Mouse (Mus musculus): Measurements from ENCODE around the gene Has3.
"Not testable (repeated sequence)": the region's sequence is repeated elsewhere in the genome, so short reads cannot be mapped to it uniquely, and the experiment has no call there.

The Has3 gene

DNA sequence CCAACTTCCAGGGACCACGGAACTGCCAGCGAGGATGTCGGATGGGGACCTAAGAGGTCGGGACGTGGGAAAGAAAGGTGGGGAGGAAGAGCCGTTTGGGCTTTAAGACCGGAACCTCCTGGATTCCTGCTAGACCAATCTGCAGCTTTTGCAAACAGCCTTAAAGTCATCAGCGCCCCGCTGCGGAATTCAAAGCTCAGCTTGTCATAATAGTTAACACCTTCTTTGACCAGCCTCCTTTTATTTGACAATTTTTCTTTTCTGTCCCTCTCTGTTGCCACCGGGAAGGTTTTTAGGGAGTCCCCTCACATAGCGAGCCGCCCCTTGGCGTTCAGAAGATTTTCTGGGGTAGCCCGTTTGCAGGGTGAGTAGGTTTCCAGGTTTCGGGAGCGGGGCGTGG, at the start of gene Has3:
Gene Has3 (plus strand): TSS at position 192 of the 400 bp plus-strand sequence.
- no peak for DNase-seq (ENCODE audit: low spot score in 2 of 2)

DNA sequence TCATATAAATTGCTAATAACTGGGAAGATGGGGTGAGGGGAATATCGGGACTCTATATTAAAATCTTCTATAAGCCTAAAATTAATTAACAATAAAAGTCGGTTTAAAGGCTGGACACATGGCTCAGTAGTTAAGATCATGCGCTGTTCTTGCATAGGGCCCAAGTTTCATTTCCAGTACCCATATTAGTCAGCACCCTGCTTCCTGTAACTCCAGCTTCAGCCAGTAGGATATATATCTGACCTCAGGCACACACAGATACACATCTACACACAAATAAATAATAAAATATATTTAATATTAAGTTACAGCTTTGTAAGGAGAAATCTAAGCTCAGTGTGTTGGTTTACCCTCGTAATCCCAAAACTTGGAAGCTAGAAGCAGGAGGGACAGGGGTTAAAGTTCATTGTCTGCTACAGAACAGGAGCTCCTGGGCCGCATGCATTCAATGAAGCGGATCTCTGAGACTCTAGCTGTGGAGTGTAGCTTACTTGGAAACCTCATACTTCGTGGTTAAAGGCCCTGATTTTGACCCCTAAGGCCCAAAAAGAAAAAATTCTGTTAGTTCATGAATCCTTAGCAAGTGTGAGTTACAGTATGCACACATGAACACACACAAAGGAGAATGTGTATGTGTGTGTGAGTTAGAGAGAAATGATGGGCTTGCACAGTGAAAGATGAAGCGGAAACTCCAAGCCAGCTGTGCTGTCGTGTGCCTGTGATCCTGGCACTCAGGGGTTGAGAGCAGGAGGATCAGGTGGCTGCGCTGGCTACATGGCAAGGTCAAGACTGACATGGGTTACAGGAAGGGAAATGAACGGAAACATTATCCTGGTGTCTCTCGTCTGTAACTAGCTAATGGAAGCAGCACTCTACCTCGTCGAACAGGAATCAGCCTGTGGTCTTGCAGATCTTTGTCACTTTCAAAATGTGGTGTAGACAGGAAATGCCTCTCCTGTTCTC, 49.2 kb upstream of the Has3 start:
- no peak for DNase-seq (ENCODE audit: low spot score in 2 of 2)

DNA sequence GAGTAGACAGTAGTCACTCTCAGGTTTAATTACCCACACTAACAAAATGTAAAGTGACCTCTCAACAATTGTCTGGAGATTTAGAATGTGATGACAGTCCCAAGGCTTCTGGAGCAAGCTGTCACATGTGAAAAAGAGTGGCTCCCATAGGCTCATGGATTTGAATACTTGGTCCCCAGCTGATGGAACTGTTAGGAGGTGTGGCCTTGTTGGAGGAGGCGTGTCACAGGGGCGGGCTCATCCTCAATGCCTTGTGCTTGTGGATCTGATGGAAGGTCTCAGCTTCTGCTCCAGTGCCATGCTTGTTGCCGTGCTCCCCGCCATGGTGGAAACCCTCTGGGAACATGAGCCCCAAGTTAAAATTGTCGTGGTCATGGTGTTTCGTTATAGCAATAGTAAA, 41.1 kb upstream of the Has3 start:
- DNase-seq (ENCODE audit: low spot score in 2 of 2) = no peak

DNA sequence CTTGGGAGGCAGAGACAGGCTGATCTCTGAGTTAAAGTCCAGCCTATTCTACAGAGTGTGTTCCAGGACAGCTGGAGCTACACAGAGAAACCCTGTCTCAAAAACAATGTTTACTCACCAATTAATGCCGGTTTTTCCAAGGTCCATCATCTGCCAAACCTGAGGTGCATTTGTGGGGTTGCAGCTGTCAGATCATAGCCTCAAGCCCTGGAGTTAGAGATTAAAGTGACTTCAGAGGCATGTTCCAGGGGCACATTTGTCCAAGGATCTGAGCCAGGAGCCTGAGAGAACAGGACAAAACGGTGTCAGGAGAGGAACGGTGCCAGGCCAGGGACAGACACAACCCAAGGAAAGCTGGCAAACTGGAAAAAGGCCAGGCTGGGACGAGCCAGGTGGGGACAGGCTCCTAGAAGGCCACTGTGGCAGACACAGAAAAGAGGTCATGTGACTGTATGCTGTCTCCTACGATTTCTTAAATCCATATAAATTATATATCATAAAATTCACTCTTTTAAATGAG, 40.5 kb upstream of the Has3 start:
- DNase-seq (ENCODE audit: low spot score in 2 of 2) = no peak

DNA sequence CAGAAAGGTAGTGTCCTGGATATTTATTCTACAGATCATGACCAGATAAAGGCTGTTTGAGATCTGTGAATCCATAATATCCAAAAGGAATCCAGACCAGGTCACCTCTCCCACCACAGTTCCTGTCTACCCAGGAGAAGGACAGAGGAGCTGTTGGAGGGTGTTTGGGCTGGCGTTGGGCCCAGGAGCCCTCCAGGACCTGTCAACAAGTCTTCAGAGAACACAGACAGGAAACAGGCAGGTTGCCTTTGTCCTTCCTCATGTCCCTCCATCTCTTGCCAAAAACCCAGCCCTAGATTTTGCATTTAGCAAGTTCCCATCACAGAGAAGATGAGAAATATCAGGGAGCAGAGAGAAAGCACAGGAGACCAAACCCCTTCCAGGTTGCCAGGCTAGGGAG, 35.1 kb upstream of the Has3 start:
- no peak for DNase-seq (ENCODE audit: low spot score in 2 of 2)

DNA sequence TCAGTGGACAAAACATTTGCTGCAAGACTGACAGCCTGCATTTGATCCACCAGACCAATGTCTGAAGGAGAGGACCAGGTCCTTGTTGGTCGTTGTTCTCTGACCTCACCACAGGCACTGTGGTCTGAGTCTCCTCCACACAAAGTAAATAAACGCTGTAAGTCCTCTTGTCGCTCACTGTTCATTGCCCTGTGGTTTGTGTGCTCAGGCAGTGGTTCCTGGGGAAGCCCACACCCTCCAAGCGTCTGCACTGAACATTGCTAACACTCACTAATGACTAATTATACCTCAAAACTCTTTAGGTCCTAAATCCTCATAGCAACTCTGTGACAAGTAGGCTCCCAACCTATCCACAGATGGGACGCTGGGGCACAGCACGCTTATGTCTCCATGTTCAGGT, 33.5 kb upstream of the Has3 start:
- no peak for DNase-seq (ENCODE audit: low spot score in 2 of 2)

DNA sequence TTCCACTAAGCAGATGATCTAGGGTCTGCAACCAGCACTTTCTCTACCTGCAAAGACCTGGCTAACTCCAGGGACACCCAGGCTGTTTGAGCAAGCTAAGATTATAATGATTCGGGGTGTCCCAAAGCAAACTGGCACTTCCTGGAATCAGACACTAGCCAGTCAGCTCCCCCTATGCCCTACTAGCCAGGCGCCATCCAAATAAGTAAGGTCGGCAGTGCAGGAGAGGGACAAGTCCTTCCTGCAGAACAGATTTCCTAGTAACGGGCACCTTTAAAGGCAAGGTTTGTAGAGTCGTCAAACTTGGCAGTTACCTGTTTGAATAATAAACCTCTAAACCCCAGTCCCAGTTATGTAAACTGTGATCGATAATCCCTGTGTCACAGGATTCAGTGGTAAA, 31.2 kb upstream of the Has3 start:
- no peak for DNase-seq (ENCODE audit: low spot score in 2 of 2)

DNA sequence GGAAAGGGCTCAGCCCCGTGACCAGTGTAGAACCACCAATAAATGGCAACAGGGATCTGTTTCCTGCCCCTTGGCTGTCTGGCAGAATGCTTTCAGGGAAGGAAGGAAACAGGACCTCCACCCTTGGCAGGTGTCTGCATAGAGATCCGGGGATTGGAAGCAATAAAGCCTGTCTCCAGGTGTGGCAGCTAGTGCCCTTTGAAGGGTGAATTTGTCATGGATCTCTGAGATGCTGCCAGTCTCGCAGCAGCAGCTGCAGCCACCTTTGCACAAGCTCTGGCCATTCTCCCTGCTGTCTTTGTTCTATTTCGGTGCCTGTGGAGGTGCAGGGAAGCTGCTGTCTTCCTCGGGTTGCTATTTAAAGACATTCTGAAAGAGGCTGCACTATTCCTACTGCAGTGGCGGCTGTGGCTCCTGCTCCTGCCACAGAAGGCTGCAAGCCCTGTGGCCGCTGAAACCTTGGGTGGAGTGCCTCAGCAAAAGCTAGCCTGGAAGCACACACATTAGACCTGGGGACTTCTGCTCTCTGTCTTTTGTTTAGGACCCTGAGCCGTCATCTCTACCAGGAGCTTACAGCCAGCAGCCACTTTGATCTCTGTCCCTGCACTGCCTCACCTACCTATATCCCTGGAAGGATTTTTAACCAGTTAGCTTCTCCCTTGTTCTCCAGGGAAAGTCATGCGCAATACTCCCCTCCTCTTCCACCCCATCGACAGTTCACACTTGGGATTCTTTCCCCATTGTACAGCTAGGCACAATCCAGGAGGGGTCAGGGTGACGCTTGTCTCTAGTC, 30.6 kb upstream of the Has3 start:
- peak; percentile 47 to 69 for DNase-seq (ENCODE audit: low spot score in 2 of 2)

DNA sequence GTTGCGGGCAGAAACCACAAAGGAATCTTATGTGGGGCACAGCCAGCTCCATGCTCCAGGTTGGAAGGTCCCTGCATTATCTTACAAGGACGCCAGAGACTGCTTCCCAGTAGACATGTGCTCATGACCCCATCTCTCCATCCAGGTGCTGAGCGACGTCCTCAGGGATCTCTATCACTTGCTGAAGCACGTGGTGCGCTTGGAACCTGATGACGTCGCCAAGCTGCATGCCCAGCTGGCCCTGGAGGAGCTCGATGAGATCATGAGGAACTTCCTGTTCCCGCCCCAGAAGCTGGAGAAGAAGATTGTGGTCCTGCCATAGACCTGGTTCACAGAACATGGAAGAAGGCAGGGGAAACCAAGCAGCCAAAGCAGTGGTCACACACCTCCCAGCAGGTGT, 20.0 kb upstream of the Has3 start:
- no peak for DNase-seq (ENCODE audit: low spot score in 2 of 2)

DNA sequence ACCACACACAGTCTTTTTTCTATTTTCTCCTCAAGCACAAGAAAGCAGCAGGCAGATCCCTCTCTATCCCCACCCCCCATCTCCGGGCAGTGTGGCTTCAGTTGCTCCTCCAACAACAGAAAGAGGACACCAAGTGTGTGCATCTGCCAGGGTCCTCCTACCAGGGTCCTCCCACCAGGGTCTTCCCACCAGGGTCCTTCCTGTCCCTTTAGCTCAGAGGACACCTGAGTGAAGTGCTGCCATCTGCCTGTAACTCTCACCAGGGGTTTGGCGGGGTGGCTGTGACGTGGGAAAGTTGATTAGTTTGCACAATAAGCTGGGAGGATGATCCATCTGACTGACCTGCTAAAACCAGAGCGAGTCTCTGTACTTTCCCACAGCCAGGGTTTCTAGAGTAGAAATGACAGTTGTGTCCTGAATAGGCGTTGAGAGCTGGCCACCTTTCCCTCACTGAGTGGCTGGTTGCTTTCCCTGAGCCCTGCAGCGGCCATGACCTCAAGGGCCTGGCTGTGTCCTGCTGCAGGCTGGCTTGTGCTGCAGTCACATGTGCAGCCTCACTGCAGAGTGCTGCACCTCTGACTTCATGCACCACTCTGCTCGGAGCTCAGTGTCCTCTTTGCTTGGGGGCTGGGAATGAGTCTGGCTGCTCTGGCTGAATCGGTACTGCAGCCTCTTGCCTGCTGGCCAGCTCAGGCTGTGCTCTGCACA, 15.4 kb upstream of the Has3 start:
- no peak for DNase-seq (ENCODE audit: low spot score in 2 of 2)

DNA sequence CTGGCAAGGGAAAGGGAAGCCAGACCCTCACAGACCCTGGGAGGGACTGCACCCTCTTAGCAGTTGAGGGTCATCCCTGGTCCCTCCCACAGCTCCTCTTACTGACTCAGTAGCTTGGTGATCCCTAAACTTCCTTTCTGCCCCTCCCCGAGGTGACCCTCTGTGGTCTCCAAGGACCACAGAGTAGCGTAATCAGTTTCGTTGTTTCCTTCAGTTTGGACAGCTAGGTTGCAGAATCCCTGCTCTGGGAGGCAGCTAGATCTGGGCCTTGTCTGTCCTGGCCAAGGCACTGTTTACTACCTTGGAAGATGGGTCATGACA, 14.8 kb upstream of the Has3 start:
- DNase-seq (ENCODE audit: low spot score in 2 of 2) = no peak

DNA sequence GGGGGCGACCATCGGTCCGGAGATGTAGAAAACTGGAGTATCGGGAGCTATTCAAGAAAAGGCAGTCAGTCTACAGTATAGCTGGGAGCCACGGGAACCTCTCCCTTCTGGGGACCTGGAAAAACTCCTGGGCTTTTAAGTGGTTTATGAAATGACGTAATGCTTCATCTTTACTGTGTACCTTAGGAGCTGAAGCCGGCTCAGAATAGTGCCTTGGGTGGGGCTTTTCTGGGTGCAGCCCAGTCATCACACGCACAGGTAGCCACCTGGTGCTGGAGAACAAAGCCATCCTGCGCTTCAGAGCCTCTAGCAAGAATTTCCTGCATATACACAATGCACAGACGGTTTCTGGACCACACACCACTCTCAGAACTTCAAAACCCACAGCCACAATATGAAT, 7.2 kb upstream of the Has3 start:
- no peak for DNase-seq (ENCODE audit: low spot score in 2 of 2)

DNA sequence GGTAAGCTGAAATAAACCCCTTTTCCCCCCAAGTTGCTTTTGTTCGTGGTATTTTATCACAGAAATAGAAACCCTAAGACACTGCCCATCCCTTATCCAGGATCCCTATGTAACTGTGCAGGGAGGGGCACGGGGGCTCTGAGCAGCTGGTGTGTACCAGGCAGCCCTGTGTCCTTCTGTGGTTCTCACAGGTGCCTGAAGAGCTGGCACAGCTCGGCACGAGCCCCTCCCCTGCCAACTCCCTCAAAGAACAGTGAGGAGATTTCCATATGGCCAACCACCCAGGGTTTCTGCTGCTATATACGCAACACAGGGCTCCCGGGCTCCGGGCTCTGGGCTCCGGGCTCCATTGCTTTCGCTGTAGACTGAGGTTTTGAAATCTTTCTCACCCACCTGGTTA, 4.7 kb upstream of the Has3 start:
- no peak for DNase-seq (ENCODE audit: low spot score in 2 of 2)

DNA sequence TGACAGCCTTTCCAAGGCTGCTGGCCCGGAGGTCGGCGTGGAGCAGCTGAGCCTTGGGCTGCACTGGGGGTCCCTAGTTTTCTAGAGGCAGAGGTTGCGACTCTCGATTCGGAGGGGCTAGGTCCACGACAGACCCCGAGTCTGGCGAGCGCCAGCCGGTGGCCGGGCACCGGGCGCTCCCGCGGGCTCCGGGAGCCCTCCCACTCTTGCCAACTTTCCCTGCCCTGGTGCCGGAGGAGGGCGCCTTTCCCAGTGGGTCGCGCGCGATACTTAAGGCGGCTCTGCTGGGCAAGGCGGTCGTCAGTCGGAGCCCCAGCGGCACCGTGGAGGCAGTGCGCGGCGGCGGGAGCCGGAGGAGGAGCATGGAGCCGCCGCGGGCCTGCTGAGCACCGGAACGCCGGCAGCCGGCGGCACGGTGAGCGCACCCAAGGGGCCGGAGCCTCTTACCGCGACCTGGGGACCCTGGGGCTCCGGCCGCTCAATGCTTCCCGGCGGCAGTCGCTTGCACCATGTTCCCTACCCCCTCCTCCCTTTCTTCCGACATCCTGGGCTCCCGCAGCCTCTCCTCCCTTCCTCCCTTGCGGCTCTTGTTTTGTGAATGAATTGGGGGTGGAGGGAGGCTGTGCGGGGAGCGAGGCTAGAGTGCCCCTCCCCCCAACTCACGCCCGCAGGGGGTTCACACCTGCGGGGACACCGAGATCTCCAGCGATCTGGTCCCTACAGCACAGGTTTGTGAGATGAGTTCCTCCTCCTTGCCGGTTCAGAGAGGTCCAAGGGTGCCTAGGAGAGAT, 690 bp downstream of the Has3 start:
- DNase-seq (ENCODE audit: low spot score in 2 of 2) = peak in 1 of 2 experiments; percentile 51

DNA sequence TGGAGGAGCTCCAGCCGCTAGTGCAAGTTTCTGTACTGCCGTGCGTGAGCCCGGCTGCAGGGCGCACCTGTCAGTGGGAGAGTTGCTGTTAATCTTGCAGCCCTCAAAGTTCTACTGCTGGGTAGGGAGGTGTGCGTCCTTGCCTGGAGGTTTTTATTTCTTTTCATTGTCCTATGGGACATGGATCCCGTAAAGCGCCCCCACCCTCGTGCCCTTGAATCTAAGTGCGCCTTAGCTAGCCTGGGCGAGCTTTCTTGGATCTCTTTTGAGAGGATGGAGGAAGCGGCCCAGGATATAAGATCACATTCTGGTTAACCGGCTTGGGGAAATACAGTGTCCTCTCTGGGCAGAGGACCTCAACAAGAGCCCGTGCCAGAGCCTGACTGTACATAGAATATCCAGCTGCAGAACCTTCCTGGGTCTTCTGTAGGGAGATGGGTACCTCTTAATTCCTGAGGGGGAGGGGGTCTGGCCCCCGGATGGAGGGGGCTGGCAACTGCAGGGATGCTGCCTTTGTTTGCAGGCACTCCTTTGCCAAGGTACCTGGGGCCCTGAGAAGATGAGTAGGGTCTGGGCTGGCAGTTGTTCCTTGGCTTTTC, 1.4 kb downstream of the Has3 start:
- no peak for DNase-seq (ENCODE audit: low spot score in 2 of 2)

DNA sequence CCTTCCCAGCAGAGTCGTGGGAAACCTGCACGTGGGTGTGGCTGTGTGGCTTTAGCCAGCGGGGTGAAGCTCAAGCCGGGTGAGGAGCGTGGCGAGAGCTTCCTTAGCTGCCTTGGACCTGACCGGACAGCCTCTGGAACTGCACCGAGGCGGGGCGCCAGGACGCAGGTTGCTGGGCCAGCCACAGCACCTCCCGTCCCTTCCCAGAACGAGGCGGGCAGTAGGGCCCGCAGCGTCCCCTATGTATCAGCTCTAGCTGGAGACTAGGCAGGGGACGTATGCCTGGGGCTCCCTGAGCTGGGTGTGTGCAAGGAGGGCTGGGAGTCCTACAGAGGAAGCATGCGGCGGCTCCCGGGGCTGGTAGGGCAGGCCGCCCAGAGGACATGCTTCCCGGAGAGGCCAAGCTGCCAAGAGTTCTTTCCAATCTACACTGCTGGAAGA, 1.9 kb downstream of the Has3 start:
- DNase-seq (ENCODE audit: low spot score in 2 of 2) = no peak

DNA sequence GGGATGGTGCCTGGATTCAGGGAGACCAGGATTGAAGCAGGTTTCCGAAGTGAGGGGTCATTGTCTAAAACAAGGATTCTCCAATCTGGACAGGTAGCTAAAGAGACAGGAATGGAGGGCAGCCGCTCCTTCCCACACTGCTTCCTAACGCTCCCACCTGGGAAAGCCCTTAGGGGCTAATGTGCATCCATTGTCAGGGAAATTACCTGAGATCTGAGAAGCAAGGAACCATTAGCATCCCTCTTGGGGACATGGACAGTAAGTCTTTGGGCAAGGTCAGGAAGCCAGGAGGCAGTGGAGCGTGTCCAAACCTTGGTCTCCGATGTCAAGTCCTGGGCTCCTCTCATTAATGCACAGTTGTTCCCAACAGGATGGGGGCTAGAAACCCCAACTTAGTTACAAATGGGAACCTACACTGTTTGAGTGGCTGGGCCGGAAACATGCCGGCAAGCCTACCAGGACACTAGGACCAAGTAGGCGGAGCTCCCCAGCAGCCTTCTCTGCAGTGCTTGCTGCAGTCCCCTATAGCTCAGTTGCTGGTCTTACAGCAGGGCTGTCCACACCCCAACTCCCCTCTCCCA, 2.5 kb downstream of the Has3 start:
- no peak for DNase-seq (ENCODE audit: low spot score in 2 of 2)

DNA sequence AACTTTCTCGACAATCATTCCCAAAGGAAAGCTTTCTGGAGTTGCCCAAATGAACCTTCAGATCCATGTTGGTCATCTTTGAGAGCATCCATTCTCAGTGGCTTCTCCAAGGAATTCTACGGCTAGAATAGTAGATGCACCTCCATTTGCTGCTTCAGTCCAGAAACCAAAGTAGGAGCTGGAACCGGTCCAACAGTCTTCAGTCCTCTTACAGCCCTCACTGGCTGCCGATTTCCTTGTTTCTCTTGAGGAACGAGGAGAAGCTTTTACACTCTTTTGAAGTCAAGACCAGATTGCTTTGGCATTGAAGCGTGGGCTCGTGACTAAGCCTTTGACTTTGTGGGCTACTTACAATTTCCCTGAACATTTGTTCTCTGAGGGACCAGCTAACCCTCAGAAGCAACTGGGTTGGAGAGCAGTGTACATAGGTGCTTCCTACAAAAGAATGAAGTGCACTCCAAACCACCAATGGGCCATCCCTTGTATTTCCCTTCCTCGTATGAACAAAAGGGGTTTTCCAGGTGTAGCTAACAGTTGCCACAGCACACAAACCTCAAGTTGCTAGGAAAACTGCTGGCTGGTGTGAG, 10.2 kb downstream of the Has3 start:
- DNase-seq (ENCODE audit: low spot score in 2 of 2) = no peak

DNA sequence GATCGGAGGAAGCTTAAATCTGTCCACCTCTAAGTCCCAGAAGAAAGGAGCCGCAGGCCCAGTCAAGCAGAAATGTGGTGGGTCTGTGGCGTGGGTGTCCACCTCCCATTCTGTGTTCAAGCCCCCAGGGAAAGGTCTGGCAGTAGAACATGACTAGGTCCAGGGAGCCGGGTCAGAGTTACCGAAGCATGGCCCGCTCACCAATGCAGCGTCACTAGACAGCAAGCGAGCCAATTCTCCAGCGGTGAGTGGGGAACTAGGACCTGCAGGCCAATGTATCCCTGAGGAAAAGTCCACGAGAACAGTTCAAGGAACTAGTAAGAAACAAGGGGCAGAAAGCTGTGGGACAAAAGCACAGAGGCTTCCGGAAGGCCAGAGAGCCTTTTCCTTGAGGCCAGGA, 14.1 kb downstream of the Has3 start:
- not testable (repeated sequence) for DNase-seq (ENCODE audit: low spot score in 2 of 2)

DNA sequence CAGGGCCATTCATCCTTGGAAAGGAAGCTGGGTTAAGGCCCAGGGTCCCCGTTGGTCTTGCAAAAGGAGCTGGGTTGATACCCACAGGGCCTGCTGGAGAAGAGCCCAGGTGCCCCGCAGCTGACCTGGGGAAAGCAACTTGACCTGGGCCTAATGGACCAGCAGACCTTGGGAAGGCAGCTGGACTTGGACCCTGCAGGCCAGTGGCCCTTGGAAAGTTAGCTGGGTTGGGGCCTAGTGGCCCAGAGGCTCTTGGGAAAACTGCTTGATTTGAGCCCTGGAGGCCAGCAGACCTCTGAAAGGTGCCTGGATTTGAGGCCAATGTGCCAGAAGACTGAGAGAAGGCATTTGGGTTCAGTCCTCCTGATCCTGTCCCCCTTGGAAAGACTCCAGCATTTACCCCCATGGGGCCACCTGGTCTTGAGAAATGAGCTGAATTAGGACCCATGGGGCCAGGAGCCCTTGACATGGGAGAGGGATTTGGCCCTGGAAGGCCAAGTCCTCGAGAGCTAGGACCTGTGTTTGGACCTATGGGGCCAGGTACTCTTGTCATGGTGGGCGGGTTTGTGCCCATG, 14.9 kb downstream of the Has3 start:
- not testable (repeated sequence) for DNase-seq (ENCODE audit: low spot score in 2 of 2)

All from left cerebral cortex, adult 9 months (tissue).